Mouse (Mus musculus): ENCODE measurements around the gene Bicc1.
A peak's percentile ranks its signal among the peaks of the same experiment; 100 is the strongest.

Gene Bicc1

DNA sequence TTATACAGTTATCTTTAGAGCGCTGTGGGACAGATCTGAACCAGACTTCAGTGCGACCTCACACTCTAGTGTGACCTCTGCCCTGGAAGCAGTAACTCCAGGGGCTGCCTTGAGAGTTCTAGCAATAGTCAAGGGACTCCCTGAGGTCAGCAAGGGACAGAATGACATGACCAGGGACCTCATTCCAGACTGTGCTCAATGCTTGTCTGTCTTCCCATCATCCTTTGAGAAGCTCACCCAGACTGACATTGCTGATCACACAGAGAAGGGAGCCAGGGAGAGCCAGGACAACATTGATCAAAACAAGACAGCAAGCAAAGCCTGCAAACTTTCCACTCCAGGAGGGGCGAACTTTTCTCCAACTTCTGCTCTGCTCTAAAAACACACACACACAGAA lies 38.7 kb downstream of the Bicc1 start:
- DNase-seq = no peak

DNA sequence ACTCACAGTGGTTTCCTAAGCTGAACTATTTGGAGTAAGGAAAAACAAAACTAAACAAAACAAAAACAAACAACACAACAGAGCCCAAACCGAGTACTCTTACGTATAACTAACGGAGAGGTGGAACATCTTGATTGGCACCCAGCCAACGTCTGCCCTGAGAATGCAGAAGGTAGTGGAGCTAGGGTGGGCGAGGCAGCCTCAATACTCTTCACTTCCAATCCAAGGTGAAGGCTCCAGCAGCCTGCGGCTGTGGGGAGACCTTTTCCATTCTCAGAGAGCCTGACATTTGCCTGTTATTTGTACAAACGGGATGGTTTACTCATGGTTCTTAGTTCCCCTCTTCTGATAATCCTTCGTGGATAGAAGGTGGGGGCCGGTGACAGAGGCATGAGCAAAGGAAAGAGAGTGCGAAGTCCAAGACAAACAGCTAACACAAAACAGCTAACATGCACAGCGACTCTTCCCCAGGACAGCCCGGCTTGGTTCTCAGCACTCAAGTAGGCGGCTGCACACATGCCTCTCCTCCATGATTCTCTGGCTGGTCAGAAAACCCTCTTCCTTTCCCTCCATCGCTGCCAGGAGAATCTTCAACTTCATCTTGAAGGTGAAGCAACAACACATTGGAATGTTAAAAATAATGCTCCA lies 39.3 kb downstream of the Bicc1 start:
- DNase-seq = no peak

DNA sequence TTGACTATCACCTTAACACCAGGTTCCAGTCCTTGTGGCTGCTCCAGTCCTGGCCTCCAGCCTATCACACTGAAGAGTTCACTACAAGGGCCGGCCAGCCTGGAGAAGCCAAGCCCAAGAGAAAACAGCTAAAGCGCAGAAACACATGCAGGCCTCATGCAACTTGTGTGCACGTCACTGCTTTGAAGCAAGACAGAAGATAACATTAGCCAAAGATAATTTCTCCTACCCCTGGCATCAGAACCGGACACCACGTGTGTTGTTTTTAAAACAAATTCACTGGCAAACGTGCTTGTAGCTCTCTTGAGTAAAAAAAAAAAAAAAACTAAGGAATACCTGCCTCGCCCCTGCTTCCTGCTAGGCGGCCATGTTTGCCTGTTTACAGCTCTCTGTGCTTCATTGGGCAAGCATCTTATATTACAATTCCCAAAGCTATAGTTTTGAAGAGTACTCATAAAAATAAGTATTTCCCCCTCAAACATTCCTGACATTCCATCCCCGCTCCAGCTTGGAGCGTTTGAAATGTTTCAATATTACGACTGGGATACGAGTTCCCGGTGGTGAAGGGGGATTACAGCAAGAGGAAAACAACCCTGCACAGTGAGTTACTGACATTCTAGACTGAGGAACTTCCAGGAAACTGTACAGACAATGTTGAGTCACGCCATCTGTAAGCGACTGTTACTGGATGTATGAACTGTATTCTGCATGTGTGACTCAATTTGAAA lies 40.2 kb downstream of the Bicc1 start:
- no peak for DNase-seq

DNA sequence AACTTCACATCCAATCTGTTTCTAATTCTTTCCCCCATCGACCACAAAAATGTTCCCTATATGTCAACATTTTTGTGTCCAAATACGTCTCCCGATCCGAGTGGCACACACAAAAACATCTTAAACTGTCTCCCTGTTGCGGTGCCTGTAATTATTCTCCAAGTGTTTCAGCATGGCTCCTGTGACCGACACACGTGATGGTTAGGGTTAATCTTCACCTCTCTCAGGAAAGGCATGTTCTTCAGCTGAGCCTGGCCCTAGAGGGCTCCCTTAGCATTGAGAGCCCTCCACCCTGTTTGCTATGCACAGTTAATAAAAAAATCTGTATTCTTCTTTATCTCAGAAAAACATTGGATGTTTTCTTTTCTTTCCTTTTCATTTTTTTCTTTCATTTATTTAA lies 41.7 kb downstream of the Bicc1 start:
- no peak for DNase-seq

DNA sequence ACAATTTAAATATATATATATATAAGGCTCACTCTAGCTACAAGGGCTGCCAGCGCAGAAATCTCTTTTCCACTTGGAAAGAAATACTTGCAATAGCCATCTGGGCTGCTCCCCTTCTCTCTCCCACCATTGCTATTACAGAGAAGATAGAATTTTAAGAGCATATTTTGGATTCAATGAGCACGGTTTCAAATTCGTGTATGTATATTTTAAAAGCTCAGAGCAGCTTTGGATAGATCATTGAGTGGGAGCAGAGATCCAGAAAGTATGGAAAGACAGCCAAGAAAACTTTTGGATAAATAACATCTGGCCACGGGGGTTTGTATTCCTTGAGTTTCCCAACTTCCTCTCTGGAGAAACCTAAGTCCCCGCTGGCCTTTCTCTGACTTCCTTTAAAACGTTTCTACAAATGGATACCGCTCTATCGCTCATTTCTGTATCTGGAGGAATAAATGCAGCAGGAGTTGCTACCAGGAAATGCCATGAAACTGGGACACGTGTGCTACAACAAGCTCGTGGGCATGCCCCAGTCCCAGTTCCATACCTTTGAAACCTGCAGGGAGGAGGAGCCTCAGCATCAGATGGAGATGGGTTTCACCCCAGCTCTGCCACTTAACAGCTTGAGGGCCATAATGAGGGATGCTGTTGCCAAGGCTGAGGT lies 45.1 kb downstream of the Bicc1 start:
- no peak for DNase-seq

DNA sequence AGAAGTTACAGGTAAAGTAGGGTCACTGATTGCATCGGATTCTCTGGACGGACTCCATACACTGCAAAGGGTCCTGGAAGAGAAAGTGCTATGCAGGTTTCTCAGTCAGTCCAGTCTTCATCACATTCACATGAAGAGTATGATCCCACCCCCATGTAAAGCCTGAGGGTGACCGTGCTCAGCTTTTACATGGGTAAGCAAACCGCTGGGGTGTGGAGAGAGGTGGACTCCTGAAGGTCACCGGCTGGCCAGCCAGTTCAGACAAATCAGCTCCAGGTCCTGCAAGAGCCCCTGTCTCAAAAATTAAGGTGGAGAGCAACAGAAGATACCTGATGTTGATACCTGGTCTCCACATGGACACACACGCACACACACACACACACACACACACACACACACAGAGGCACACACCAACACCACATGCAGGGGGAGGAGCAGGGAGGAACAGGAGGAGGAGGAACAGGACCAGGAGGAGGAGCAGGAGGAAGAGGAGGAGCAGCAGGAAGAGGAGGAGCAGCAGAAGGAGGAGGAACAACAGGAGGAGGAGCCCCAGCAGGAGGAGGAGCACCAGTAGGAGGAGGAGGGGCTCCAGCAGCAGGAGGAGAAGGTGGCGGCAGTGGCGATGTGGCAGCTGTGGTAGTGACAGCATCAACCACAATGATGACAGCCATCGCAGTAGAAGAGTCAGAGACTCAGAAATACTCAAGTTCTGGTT lies 52.9 kb downstream of the Bicc1 start:
- DNase-seq = no peak

DNA sequence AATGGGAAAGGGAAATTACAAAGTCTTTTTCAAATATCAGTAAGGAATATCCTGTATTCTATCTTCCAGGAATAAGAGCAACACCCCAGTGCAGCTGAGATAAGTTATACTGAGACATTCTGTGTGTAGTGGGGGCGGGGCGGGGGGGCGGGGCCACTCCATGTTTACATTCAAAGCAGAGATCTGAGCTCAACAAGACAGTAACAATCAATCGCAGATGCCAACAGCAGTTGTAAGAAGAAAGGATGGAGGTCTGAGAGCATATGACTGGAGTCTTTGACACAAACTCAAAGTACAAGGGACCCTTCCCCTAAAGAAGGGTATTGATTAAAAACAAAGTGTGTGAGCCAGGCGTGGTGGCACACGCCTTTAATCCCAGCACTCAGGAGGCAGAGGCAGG lies 54.7 kb downstream of the Bicc1 start:
- no peak for DNase-seq

DNA sequence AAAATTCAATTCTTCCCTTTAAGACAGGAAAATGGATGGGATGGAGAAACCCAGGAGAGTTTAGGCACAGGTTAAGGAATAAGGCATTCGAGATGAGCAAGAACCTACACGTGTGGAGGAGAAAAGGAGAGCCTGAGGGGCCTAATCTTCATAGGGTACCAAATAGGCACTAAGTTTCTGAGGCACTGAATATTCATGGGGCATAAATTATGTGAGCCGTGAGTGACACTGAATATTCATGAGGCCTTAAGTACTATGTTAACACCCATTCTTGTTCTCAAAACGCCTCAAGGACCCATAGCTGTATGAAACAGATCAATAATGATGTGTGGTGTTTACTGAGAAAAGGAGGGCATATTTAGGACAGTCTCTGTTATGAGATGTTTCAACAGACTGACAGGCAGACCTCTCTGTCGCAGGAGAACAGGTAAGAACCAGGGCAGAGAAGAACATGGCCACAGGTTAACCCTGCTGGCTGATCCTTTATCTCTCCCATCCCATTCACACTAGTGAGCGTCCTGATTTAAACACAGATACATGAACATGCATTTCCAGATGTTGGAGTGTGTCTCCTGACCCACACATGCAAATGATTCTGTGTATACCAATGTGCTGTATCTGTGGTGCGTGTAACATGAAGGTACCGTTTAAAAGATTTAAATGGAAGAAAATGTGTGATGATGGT lies 58.5 kb downstream of the Bicc1 start:
- no peak for DNase-seq

DNA sequence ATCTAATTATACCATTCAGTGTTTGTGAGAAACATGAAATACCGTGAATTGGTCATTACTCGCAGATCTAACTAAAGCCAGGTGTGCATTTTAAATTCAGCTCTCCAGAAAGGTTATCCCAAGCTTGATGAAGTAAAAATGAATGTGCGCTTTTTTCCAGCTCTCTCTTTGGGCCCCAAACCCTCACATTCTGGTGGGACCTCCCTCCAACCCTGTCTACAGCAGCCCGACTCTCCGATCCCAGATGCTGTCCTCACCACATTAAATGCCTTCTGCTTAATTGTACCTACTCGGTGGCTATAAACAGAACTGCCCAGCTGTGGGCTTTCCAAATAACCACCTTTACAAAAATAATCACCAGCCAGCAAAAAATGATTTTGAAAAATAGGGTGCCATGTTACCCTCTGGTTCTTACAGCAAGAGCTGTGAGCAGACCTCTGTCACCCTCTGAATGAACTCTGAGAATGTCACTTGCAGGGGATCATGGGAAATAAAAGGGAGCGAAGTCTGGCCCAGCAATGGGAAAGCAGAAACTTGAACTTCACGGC lies 64.7 kb downstream of the Bicc1 start:
- no peak for DNase-seq

DNA sequence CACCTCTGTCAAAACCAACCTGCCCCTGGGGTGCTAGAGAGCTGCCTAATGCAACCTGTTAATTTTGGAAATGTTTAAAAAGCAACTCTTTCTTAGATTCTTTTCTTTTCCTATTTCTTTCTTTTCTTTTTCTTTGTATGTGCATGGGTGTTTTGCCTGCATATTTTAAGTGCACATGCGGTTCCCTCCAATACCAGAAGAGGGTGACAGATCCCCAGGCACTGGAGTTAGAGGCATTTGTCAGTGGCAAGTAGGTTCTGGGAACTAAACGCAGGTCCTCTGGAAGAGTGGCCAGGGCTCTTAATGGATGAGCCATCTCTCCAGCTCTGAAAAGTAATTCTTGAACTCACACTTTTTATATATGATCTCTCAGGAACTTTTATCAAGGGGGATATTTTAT lies 66.2 kb downstream of the Bicc1 start:
- DNase-seq = no peak

DNA sequence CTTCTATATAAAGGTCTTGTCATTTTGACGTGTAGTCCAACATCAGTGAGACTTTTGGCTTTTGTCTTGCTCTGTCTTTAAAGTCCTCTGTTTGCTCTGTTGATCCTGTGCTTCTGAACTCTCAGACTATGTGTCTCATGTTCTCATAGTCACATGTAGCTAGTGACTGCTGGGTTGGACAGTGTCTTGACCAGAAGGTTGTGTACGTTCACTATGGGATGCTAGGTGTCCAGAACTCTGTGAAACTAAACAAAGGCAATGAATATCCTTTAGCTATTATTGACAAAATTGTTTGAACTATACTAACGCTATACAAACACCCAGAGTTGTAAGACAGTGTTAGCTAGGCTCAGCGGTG lies 72.2 kb downstream of the Bicc1 start:
- DNase-seq = no peak

DNA sequence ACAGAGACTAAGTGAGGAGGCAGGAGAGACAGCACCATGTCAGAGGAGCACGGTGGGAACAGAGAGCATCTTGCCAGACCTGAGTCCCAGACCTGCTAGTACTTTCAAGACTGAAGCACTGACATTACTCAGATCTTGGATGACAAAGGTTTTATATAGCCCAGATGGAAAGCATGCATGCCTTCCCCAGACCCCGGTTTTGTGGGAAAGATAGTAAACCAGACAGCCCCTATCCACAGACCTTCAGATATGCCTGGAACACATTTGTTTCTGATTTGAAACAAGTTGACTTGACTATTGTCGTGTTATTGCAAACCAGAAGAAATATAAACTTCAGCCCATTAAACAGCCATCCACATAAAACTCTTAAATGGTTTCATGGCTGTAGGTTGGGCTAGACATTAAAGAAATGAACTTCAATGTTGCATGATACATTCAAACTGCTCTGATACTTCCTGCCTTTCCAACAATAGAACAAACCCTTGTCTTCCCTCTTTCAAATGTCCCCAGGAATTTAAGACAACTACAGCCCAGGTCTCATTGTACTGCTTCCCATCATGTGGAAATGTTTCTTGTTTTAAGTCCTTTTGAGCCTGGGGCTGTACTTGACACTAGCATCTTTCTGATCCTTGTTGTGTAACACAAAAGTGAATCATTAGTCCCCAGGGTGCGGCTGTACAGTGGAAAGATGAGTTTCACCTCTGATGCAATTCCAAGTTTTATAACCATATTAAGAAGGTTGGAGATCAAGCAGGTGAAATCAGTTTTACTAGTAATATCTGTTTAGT lies 72.7 kb downstream of the Bicc1 start:
- DNase-seq = no peak

DNA sequence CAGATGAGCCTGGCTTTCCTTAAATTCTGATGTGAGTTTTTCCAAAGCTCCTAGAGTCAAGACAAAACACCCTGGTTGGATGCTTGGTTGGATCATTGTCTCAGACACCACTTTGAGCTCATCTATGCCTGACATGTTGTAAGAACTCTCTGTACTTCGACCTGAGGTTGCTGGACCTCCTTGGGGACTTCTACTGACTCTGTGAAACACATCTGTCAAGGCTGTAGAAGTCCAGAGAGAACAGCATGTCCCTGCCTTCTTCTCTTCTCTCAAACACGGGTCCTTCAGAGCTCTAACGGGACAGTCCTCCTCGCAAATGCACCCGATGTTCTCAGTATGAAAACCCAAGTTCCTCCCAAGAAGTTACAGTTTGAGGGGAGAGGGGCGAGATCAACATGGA lies 76.5 kb downstream of the Bicc1 start:
- DNase-seq = no peak

DNA sequence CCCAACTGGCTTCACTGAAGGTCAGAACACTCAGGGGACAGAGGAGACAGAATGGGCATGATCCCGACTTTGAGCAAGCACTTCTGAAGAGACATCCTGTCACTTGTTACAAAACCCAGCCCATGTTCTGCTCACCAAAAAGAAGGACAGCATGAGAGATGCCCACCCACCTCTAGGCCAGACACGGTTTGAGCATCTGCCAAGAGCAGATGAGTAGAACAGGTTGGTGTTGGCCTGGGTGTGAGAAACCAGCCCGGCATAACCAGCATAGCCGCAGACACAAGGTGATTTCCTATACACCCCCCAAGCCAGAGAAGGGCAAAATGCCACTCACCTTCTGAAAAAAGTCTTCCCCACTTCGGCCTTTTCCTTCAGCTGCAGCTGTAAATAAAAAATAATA lies 80.6 kb downstream of the Bicc1 start:
- no peak for DNase-seq

DNA sequence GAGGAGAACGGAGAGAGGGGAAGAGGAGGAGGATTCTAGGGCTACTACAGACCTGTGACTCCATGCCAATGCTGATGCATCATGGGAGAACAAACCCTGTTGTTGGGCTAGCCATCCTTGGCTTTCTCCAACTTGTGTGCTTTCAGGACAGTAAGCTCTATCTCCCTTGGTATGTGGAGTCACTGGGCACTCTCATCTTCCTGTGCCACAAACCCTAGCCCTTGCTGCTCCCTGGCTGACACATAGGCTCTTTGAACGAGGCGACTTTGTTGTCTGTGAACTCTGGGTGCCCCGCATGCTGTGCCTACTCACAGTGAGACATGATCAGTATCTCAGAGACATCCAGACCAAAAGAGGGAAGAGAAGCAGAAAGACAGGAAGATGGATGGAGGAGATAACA lies 94.5 kb downstream of the Bicc1 start:
- DNase-seq = no peak

DNA sequence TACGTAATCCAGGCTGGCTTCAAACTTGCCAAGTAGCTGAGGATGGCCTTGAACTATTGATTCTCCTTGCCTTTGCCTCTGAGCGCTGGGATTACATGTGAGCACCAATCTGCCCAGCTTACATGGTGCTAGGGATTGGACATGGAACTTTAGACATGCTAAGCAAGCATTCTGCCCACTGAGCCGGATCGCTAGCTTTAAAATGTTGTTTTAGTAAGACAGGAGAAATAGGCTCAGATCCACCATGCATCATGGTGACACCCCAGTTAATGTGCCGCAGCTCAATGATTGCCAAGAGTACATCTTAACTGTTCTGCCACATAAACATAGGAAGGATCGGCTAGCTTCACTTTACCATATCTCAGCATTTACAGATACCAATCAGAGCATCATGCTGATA lies 94.9 kb downstream of the Bicc1 start:
- DNase-seq = no peak

DNA sequence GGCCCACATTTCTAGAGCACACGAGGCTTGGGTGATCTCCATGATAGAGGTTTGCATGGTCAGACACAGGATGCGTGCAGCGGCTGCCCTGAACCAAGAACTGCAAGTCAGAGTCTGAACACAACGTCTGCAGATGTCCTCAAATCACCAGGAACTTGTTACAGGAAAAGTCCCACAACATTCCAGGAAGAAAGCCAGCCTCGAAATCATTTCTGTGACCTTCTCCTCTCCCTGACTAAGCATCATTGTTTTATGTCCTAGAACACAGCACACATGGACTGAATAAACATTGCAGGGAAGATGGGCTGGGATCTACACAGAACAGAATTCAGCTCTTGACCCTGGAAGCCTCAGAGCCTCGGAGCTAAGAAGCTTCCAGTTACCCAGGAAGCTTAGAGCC lies 97.3 kb downstream of the Bicc1 start:
- peak; percentile 22 for DNase-seq

DNA sequence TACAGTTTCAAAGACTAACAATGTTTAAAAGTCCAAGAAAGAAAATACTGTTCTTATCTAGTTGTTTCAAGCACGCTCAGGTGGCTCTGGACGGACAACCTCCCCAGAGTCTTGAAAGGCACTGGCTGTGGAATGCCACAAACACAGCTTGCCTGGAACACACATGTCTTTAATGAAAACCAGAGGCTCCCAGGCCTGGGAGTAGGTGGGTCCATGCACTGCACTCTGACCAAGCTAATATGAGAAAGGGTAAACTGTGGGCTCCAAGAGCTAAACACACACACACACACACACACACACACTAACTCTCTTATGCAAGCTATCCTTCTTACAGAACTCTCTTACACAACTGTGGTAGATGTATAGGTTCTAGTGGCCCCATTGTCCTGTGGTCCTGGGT lies 99.2 kb downstream of the Bicc1 start:
- DNase-seq = no peak

DNA sequence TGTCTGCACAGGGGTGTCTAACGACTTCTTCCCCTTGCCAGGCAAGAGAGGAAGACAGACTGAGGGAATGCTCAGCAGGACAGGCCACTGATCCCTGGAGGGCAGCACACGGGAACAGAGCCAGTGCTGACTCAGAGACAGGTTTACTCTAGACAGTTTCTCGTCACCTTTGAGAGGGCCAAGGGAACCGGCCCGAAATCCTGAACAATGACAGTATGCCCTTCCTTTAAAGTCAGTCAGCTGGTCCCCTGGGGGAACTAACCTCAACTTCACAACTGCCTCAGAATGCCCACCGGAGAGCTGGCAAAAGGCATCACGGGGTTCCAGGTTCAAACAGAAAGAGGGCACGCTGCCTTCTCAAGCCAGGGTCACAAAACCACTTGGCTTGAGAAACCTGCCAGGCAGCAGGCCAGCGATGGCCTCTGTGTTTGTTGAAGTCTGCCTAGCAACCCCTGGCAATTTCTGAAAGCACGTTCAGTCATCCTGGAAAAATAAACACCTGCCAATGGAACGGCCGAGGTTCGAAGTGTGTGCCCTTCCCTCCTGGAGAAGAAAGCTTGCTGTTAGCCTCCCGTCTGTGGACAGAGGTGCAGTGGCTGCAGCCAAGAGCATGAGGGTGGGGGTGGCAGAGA lies 100.8 kb downstream of the Bicc1 start:
- DNase-seq = peak; percentile 67

DNA sequence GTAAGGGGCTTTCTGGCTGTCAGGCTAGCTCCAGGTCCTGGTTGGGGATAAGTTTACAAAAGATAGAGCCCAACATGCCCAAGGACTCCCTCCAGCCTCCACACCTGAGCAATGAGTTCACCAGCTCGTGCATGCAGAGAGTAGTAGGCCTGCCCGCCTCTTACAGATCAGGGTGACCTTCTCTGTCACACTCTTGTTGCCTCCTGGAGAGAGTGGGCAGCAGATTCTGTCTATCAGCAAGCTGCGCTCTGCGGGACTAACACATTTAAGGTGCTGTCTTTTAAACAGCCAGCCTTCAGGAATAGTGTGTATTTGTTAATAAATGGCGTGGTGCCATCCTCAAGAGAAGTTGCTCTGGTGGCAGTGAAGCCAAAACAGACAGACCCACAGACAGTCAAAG lies 101.4 kb downstream of the Bicc1 start:
- no peak for DNase-seq

DNA sequence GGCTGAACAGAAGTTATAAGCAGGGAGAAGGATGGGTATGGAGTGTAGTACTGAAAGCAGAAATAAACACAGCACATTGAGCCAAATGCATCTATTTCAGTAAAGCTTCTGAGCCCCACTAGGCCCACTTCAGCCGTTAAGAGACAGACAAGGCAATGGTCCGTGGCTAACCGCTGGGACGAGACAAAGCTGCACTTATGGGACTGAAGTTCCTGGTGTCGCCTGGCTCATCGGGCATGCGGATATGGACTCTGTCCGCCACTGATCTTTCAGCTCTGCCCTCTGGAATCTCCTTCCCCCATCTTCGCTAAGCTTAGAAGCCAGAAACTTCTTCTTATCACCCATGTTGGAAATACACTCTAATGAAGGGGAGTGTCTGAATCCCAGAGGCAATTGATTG lies 106.8 kb downstream of the Bicc1 start:
- no peak for DNase-seq

DNA sequence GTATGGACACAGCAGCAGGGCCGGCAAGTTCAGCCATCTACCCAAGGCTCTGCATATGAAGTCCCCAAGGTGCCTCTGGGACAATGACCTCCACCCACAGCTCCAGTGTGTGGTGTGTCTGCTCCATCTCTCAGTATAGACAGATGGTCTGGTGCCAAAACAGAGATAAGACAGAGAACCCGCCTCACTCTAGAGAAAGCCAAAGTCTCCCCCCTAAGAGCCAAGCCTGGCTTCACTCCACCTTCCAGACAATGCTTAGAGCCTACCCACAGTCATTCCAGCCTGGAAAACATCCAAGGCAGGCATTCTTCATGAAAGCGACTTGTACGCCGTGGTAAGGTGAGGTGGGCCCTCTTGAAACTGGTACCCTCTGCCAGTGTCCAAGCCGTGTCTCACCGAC lies 107.3 kb downstream of the Bicc1 start:
- DNase-seq = no peak
